Mouse (Mus musculus): ENCODE data around the gene Gan.

DNA sequence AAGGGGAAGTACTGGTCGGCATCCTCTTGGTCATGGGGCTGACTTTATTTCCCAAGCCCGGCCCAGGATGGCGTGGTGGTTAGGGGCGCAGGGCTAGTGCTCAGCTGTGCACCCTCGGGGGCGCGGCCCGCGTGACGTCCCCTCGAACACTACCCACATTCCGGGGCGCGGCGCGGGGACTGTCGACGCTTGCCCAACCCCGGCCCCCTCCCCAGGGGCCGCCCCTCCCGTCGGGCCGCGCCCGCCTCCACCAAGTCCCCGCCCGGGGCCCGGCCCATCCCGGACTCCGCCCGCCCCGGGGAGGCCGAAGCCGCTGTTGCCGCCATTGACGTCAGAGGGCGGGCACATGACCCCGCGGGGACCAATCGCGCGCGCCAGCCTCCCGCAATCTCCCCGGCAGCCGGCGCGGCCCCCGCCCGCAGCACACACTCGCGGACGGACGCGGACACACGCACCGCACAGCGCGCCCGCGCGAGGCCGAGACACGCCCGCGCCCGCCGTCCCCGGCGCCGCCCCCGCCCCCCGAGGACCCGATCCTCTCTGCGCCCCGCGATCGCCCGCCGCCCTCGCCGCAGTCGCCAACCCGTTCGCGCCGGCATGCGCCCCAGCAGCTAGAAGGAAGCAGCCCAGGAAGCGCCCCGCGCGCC is 98.5 kb downstream of the Gan start:
- TF ChIP-seq EP300 (optimal IDR thresholded peaks at IDR 0.05) (no peak), CTCF (IDR thresholded peaks at IDR 0.05; ENCODE audit: low read depth) (no peak)
